Mouse (Mus musculus) heart, adult 2 months (tissue): ENCODE data around the gene Myf5.

Experiments used
- EP300 ChIP-seq: fragments of 200-500 bp; IDR thresholded peaks from 2 replicates; pipeline ENCODE4 v1.6.1; 2011; ENCODE audit warnings: low read depth, low read length, control low read depth; ENCODE audit not compliant: insufficient read depth
- POLR2A ChIP-seq: fragments of 200-500 bp; IDR thresholded peaks from 2 replicates; pipeline ENCODE4 v1.6.1; 2011; ENCODE audit warnings: mild to moderate bottlenecking, low read depth, low read length, control low read depth; ENCODE audit not compliant: insufficient read depth

DNA sequence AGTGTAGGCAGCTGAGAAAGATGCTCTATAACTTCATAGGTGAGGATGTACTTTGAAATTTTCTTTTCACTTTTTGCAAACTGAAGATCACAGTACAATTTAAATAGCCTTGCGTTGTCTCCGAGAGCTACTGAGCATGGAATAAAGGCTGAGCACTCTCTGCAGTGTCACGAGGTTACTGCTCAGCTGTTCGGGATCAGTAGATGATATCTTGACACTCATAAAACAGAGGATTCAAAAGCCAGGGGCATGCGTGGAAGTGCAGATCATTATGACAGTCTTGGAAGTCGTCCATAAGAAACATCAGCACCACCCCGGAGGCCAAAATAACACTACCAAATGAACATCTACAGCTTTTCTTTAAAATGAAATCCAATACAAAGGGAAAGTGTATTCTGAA lies 30.7 kb upstream of the Myf5 start:
- no peak for TF ChIP-seq POLR2A
- no peak for TF ChIP-seq EP300
